Mouse (Mus musculus): Measurements from ENCODE around the gene Myrfl. TPM values are rescaled to one million over a fixed set of nuclear protein-coding genes. Genes with fewer than 3 reads are reported as not detected.

Gene Myrfl
- polyA plus RNA-seq, 1 experiment, result 0.22 TPM

Other genes starting within 250 kb of the Myrfl start
- gene Rab3ip, start 53.9 kb upstream of the Myrfl start, polyA plus RNA-seq (2012; rRNA removed), result 35.2 and 54.2 TPM in 2 replicates
- not detected in 2 replicates for gene Gm10271, start 75.7 kb upstream of the Myrfl start, polyA plus RNA-seq (2012; rRNA removed)
- gene Best3, start 89.4 kb upstream of the Myrfl start, polyA plus RNA-seq (2012; rRNA removed), result 0.08 and 0.18 TPM in 2 replicates
- gene Lrrc10, start 148.4 kb upstream of the Myrfl start, polyA plus RNA-seq (2012; rRNA removed), result not detected in 2 replicates
- 138 and 146 TPM in 2 replicates for gene Cct2, start 166.9 kb upstream of the Myrfl start, polyA plus RNA-seq (2012; rRNA removed)

Measured in frontal cortex, adult 2 months (tissue).